Mouse (Mus musculus) layer of hippocampus, adult 2 months (tissue): ENCODE results near the gene Clip2. TPM values are rescaled to one million over a fixed set of nuclear protein-coding genes. Genes with fewer than 3 reads are reported as not detected.
"Not testable (repeated sequence)": the region's sequence is repeated elsewhere in the genome, so short reads cannot be mapped to it uniquely, and the experiment has no call there.

Experiments
- DNase-seq, 2 experiments: peaks; one replicate each; pipeline ENCODE4 v3.0.0; 2022; ENCODE audit warnings: low spot score in 2 of 2
- H3K27ac ChIP-seq: fragments of 200-600 bp; 2 replicates; pipeline ENCODE4 v1.8.1; 2022
- H3K4me3 ChIP-seq: fragments of 200-600 bp; 2 replicates; pipeline ENCODE4 v1.8.1; 2022; ENCODE audit warnings: mild to moderate bottlenecking
- CTCF ChIP-seq: fragments of 200-600 bp; conservative IDR thresholded peaks from 2 replicates; pipeline ENCODE4 v1.8.1; 2022; ENCODE audit warnings: antibody characterized with exemption, mild to moderate bottlenecking, moderate library complexity
- total RNA-seq, 2 experiments: library from RNA; stranded (reverse); gene quantifications; 2 replicates each; pipeline ENCODE4 v1.2.3; 2021

Gene Clip2
- total RNA-seq, 2 experiments from 2014 or later, result 90.0 to 99.3 TPM

DNA sequence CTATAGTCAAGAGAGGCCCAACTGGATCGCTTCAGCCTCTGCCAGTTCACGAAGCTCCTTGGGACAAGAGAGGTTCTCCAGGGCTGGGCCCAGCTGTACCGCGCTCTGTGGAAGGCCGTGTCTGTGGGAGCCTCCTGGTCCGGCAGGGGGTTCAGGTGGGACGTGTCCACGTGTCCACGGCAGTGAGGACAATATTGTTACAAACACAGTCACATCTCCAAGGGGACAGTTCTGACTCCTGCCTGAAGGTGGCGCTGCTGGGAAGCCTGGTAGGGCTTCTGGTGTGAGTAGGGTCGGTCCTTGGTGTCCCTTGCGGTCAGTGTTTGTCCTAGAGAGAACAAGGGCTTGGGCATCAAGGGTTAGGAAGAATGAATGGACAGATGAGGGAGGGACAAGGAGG, 61.8 kb downstream of the Clip2 start:
- TF ChIP-seq CTCF, result peak; percentile 80
- DNase-seq, result peak in 1 of 2 experiments; percentile 50
- no peak overlapping the region for H3K4me3 ChIP-seq
- H3K27ac ChIP-seq, result no peak overlapping the region

DNA sequence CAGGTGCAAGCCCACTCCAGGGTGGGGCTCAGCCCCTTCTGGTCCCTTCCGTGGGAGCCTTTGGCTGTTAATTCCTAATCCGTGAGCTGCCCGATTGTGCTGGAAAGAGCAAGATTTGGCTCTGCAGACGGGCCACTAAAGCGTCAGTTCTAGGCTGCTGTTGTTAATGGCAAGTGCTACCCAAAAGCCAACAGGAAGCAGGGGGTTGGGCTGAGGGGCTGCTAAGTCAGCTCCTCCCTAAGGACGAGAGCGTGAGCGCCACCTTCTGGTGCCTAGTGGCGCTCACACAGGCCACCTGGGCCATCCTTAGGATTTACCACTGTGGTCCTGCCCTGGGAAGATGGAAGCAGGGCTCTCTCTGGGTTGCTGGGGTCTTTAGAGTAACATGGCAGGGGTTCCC, 62.7 kb downstream of the Clip2 start:
- Histone ChIP-seq H3K4me3 (no peak overlapping the region), H3K27ac (peak overlapping the region; percentile 10; the same call in 1 of the 2 replicates)
- peak; percentile 77 for TF ChIP-seq CTCF
- no peak for DNase-seq

DNA sequence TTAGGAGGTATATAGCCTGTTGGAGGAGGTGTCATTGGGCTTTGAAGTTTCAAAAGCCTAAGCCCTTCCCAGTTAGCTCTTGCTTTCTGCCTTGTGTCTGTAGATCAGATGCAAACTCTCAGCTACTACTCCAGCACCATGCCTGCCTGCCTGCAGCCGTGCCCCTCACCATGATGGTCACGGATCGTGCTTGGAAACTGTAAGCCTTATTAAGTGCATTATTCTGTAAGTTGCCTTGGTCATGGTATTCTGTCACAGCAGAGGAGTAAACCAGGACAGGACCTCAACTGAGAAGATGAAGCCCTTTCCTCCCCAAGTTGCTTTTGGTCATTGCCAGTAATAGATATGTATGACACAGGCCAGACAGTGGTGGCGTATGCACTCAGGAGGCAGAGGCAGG, 63.6 kb downstream of the Clip2 start:
- no peak for DNase-seq
- no peak for TF ChIP-seq CTCF
- Histone ChIP-seq H3K4me3 (no peak overlapping the region), H3K27ac (no peak overlapping the region)

DNA sequence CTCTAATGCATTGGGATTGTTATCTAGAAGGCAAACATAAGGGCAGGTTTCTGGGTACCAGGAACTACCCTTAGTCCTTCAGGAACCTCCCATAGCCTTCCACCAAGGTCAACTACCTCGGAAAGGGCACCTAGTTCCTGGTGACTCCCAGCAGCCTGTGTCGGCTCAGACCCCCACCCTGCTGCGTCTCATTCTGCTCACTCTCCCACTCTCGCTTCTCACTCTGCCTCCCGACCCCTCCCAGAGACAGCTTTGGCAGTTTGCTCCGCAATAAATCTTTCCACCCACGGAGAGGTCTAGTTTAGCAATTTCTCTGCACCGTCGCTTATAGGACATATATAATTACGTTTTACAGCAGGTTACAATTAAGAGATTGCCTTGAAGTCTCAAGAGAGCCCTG, 64.2 kb downstream of the Clip2 start:
- Histone ChIP-seq H3K4me3 (no peak overlapping the region), H3K27ac (no peak overlapping the region)
- TF ChIP-seq CTCF, result no peak
- no peak for DNase-seq

DNA sequence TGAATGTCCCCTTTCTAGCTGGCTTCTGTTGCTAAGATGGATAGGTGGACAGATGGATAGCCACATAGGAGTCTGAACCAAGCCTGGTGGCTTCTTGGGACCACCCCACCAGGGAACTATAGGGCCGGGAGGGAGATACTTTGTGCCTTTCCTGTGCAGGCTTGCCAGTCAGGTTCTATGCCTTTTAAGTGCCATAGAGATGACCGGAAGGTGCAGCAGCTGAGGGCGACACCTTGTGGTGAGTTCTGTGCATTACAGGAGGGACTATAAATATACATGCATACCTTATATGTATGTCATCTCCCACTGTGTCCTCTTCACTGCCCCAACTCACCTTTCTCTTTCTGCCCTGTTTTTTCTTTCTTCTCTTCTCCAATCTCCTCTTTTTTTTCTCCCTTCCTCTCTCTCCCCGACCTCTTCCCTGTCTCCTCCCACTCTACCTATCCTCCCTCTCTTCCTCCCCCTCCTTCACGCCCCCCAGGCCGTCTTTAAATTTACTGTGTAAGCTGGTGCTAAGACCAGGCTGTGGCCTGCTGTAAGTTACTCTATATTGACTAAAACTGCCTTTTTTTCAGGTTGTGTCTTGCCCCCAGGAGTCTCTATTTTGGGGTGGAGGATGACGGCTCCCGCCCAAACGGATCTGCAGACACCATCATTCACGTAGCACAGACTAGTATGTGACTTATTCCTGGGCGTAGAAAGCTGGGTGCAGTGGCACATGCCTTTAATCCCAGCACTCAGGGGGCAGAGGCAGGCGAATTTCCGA, 66.2 kb downstream of the Clip2 start:
- peak; percentile 94 for TF ChIP-seq CTCF
- Histone ChIP-seq H3K4me3 (no peak overlapping the region), H3K27ac (no peak overlapping the region)
- DNase-seq, result peak in 1 of 2 experiments; percentile 70

DNA sequence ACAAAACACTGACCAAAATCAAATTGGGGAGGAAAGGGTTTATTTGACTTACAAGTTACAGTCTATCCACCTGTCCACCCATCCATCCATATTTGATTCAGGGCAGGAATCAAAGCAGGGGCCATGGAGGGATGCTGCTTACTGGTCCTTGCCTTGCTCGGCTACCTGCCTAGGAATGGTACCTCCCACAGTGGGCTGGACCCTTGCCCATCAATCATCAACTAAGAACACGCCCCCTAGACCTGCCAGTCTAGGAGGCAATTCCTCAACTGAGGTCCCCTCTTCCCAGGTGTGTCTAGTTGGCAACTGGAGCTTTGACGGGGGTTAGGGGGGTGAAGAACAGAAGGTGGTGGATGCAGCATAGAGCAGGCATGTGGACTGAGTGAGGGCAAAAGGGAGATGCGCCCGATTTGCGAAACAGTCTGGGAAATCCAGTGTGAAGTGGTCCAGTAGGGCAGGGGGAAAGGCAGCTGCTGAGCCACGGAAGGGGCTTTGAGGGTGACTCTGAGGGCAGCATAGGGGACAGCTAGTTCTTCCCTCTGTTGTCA, 67.0 kb downstream of the Clip2 start:
- TF ChIP-seq CTCF, result no peak
- Histone ChIP-seq H3K27ac (no peak overlapping the region), H3K4me3 (no peak overlapping the region)
- no peak for DNase-seq

DNA sequence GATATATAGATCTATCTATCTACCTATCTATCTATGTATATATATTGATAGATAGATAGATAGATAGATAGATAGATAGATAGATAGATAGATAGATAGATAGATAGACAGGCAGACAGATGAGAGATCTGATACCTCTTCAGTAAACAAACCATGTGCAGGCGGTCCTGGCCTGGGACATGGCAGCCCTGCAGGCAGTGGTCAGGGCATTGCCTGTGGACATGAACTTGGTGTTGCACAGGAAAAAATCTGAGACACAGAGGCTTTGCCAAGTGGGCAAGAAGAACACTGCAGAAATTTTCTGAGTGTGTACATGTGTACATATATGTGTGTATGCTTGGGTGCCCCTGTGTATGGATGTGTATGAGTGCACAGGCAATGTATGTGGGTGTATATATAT, 68.9 kb downstream of the Clip2 start:
- no peak overlapping the region for H3K4me3 ChIP-seq
- H3K27ac ChIP-seq, result no peak overlapping the region
- no peak for DNase-seq
- TF ChIP-seq CTCF, result no peak

DNA sequence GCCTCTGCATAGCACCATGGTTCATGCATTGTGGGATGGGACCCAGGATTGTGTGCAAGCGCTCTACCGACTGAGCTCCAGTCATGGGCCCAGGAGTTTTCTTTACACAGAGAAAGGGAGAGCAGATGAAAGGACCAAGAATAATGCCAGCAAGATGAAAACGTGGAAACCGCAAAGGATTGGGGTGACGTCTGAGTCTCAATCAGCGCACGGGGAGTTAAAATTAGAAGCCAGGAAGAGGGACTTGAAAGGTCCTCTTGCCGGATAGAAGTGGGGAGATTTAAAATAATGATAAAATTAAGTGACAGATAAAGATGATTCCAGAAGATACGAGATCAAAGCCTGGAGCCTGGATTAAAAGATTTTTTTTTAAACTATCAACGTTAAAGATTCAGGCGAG, 69.9 kb downstream of the Clip2 start:
- H3K27ac ChIP-seq, result no peak overlapping the region
- no peak for DNase-seq
- no peak for TF ChIP-seq CTCF
- H3K4me3 ChIP-seq, result no peak overlapping the region

DNA sequence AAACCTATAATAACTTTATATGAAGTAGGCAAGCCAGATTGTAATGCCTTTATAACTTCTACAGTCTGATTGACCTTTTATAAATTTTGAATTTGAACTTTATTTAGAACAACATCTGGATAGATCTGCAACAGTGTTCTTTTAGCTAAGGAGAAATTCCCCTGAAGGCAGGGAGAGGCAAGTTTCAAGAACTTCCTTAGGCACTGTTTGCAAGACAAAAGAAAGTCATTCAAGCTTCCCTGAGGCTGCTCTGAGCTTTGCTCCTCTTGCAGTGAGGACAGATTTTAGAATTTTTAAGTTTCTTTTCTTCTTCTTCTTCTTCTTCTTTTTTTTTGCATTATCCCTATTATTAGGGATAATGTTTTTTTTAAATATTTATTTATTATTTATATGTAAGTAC, 73.3 kb downstream of the Clip2 start:
- not testable (repeated sequence) for H3K27ac ChIP-seq, H3K4me3 ChIP-seq, DNase-seq

DNA sequence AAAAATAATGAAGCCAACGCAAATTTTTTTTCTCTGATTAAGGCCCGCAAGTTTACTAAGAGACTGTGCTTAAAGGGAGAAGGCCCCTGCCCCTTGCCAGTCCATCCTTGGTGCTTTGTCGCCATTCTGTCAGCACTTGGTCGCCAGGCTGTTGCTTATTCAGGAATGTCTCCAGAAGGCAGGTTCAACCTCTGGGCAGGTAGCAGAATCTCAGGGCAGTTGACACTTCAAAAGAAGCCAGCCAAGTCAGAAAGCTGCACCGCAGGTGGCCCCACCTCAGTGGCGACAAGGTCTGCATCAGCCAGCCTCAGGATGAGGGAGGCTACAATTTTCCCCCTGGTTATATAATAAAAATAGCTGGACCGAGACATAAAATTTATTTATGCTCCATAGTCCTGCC, 76.5 kb downstream of the Clip2 start:
- not testable (repeated sequence) for DNase-seq, H3K4me3 ChIP-seq, H3K27ac ChIP-seq

DNA sequence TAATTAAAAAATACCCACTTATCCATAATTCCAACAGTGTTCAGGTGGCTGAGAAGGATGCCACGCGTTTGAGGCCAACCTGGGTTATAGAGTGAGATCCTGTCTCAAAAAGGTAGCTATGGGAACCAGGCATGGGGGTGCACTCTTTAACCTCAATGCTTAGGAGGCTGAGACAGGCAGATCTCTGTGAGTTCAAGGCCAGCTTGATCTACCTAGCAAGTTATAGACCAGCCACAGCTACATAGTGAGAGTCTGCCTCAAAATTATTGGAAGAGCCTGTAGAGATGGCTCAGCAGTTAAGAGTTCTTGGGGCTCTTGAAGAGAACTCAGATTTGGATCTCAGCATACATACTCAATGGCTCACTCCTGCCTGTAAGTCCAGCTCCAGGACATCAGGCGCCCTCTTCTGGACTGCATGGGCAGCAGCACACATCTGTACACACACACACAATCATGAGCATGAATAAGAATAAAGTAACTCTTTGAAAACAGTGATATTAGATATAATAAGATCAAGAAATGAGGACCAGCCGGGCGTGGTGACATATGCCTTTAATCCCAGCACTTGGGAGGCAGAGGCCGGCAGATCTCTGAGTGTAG, 77.1 kb downstream of the Clip2 start:
- no peak overlapping the region for H3K27ac ChIP-seq
- peak; percentile 37 for TF ChIP-seq CTCF
- no peak for DNase-seq

DNA sequence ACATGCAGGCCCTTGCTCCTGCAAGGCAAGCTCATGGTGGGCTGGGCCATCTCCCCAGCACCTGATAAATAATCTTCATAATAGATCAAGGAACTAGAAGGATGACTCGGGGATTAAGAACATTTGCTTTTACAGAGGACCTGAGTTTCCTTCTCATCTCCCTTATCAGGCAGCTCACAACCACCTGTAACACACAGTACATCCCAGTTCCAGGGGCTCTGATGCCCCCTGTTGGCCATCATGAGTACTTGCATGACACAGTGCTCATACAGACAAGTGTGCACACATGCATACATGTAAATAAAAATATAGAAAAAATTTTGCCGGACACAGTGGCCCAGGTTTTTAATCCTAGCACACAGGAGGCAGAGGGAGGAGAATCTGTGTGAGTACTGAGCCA, 78.3 kb downstream of the Clip2 start:
- no peak overlapping the region for H3K27ac ChIP-seq
- peak; percentile 76 for TF ChIP-seq CTCF
- no peak for DNase-seq
- no peak overlapping the region for H3K4me3 ChIP-seq

More for the DNA sequence above, 77.1 kb downstream of the Clip2 start:
- H3K4me3 ChIP-seq, result no peak overlapping the region

DNA sequence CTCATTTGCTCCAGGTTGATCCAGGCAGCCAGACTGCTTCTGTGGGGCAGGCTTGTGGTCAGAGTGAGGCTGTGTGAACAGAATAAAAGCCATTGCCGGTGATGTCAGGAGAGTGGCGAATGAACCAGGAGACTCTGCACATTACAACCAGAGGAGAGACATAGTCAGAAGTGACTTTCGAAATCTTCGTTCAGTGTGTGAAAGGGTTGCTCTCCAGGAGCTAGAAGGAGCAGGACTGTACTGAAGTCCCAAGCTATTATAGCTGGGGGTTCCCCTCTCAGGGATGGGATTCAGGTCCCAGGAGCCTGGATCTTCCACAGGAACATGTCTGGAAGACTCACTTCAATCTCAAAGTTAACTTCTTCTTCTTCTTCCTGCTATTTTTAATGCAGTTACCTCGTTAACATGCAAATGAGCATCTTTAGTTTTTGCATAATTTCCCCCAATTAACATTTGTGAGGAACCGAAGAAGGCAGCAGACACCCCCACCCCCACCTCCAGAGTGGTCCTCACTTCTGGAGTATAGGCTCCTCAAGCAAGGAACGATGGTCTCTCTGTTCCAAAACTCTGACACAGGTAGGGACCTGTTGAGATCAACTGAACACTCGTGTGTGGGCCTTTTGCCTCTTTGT, 81.6 kb downstream of the Clip2 start:
- no peak for DNase-seq
- Histone ChIP-seq H3K27ac (no peak overlapping the region), H3K4me3 (no peak overlapping the region)
- no peak for TF ChIP-seq CTCF
